Comparison of ENCODE assay signal across 1 mouse cellular context in the genomic region with DNA sequence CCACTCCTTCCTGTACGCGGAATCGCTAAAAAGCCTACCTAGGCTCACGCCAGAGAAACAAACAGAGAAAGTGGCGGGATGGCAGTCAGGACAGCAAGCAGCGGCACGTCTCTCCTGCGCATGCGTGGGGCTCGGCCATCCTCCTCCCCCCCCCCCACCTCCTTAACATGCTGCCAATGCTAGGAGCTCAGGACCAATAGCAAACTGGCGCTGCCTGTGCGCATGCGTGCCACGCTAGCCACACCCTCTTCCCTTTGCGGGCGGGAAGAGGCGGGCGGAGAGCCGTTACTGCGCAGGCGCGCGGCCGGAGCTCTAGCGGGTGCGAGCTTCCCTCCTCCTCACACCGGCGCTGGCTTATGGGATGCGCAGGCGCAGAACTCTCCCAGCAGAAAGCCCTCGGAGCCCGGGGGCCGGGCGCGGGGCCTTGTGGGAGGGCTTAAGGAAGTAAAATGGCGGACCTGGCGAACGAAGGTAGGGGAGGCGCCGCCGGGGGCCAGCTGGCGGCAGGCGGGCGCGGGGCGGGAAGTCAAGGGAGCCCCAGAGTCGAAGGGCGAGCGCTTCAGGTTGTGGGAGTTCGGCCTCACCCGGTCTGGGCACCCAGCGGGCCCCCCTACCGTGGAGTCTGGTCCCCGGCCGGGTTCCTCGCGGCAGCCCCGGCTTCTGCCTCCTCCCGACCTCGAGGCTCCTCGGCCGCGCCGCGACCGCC.
A peak's percentile ranks its signal among the peaks of the same experiment; 100 is the strongest.
TF ChIP-seq lines count a peak whose summit lies in the region.

Gene Ranbp3, plus strand, starts transcription at position 354 of the 706 bp plus-strand sequence.

TF ChIP-seq in CH12.LX, 34 proteins besides CTCF, POLR2A, EP300 and RAD21 (continued from another document):
- no peak; the same call in 1 of the 2 replicates for TF ChIP-seq ZMIZ1 (IDR thresholded peaks at IDR 0.05; ENCODE audit: low read depth, low read length)
- TF ChIP-seq JUND (conservative IDR thresholded peaks at IDR 0.05; ENCODE audit: low read depth, low read length) = no peak
- TF ChIP-seq NELFE (IDR thresholded peaks at IDR 0.05; ENCODE audit: low read depth, low read length) = peak; percentile 74
- TF ChIP-seq KAT2A (IDR thresholded peaks at IDR 0.05; ENCODE audit: insufficient replicate concordance, low read length) = 0 out of 2 replicates have a peak, but pooled peaks have one; percentile 33
- TF ChIP-seq HCFC1 (IDR thresholded peaks at IDR 0.05; ENCODE audit: low read depth, low read length) = peak; percentile 74
- TF ChIP-seq POLR2AphosphoS2 (IDR thresholded peaks at IDR 0.05; ENCODE audit: low read depth, low read length) = peak; percentile 67; the same call in 1 of the 2 replicates
- TF ChIP-seq RCOR1 (conservative IDR thresholded peaks at IDR 0.05; ENCODE audit: low read depth, low read length) = no peak
- peak; percentile 68; the same call in 1 of the 2 replicates for TF ChIP-seq E2F4 (IDR thresholded peaks at IDR 0.05; ENCODE audit: insufficient replicate concordance, low read depth, low read length)
- no peak for TF ChIP-seq ZNF384 (IDR thresholded peaks at IDR 0.05; ENCODE audit: low read depth, low read length)
- no peak for TF ChIP-seq BHLHE40 (IDR thresholded peaks at IDR 0.05; ENCODE audit: low read depth, low read length)
- TF ChIP-seq SMC3 (IDR thresholded peaks at IDR 0.05; ENCODE audit: low read depth, low read length) = no peak
- no peak; the same call in 1 of the 2 replicates for TF ChIP-seq MEF2A (IDR thresholded peaks at IDR 0.05; ENCODE audit: borderline replicate concordance, low read depth, low read length)
- peak; percentile 51; the same call in 1 of the 2 replicates for TF ChIP-seq MAZ (IDR thresholded peaks at IDR 0.05; ENCODE audit: low read depth, low read length)
- peak; percentile 49; the same call in 1 of the 2 replicates for TF ChIP-seq CHD2 (IDR thresholded peaks at IDR 0.05; ENCODE audit: low read length)
- 0 out of 2 replicates have a peak, but pooled peaks have one; percentile 15 for TF ChIP-seq MXI1 (IDR thresholded peaks at IDR 0.05; ENCODE audit: low read depth, low read length)
- TF ChIP-seq MAX (IDR thresholded peaks at IDR 0.05; ENCODE audit: low read length) = peak; percentile 18; the same call in 1 of the 2 replicates
